Mouse (Mus musculus) liver, embryonic 14.5 days (tissue): ENCODE data around the gene Arntl2.

Experiments used
- CTCF ChIP-seq: IDR thresholded peaks from 2 replicates; pipeline ENCODE4 v1.5.1; 2016; ENCODE audit warnings: antibody characterized with exemption, low read depth, control low read depth
- EP300 ChIP-seq: IDR thresholded peaks from 2 replicates; pipeline ENCODE4 v1.6.1; 2016; ENCODE audit warnings: antibody characterized with exemption, low read depth

GRCm38 (mm10) chr6:146878926-146879325, 83.1 kb downstream of the Arntl2 start:
- no peak for TF ChIP-seq CTCF
- TF ChIP-seq EP300: no peak
